In the genomic region with DNA sequence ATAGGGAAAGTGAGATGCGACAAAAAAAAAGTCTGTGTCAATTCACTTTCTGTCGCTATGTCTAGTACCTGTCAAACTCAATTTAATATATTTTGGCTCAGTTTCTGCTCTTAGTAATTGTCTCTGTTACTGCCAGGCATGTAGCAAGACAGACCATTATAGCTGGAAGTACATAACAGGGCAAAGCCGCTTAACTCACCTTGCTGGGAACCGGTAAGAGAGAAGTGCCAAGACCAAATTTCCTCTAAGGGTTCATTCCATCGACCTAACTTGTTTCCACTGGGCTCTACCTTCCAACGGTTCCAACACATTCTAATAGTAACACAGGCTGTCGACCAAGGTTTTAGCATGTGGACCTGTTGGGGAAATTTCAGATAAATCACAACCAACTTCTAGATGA, we compare ENCODE assay signal across 29 mouse cellular contexts.
"Had no signal": no experiment of that assay in that cellular context is flagged by ENCODE, and none has a peak within 500 bp of the region (broad histone marks: within the 10 kb centered on the region; RNA-seq: fewer than 3 reads in every experiment).

No protein-coding gene starts in this region.

- DNase-seq: cerebellum, adult 2 months; cerebellum, adult 8-10 months; cerebellum, adult 9-10 months; cerebellum, adult 9-11 months; cerebellum, postnatal 10 days; cerebellum, postnatal 14 days; cerebellum, postnatal 25 days; cerebellum, postnatal 36 days; embryo, embryonic 11 days; forebrain, postnatal 0 days; gastrocnemius, adult 2 months; gastrocnemius, postnatal 10 days; gastrocnemius, postnatal 14 days; gastrocnemius, postnatal 25 days; gastrocnemius, postnatal 36 days; heart, adult 18-20 months had no signal

- H3K9me3 ChIP-seq: embryonic facial prominence, embryonic 10.5 days; embryonic facial prominence, embryonic 12.5 days; embryonic facial prominence, embryonic 13.5 days; embryonic facial prominence, embryonic 15.5 days; forebrain, embryonic 10.5 days; forebrain, embryonic 12.5 days; forebrain, embryonic 13.5 days; forebrain, embryonic 15.5 days; heart, embryonic 10.5 days had no signal

- H3K4me2 ChIP-seq: embryonic facial prominence, embryonic 12.5 days; embryonic facial prominence, embryonic 13.5 days; embryonic facial prominence, embryonic 15.5 days; forebrain, embryonic 12.5 days; forebrain, embryonic 13.5 days; forebrain, embryonic 15.5 days; heart, embryonic 11.5 days had no signal

- H3K27me3 ChIP-seq: embryonic facial prominence, embryonic 12.5 days; embryonic facial prominence, embryonic 13.5 days; embryonic facial prominence, embryonic 15.5 days; forebrain, embryonic 12.5 days; forebrain, embryonic 15.5 days had no signal

- H3K36me3 ChIP-seq: embryonic facial prominence, embryonic 10.5 days; embryonic facial prominence, embryonic 12.5 days; embryonic facial prominence, embryonic 13.5 days; embryonic facial prominence, embryonic 15.5 days; forebrain, embryonic 10.5 days; forebrain, embryonic 12.5 days; forebrain, embryonic 15.5 days; heart, embryonic 10.5 days had no signal

- H3K4me3 ChIP-seq: embryonic facial prominence, embryonic 10.5 days; embryonic facial prominence, embryonic 12.5 days; embryonic facial prominence, embryonic 13.5 days; embryonic facial prominence, embryonic 15.5 days; erythroblast, embryonic 14.5 days; forebrain, embryonic 10.5 days; forebrain, embryonic 12.5 days; forebrain, embryonic 13.5 days; forebrain, embryonic 15.5 days; gastrocnemius, adult 2 months; heart, embryonic 10.5 days had no signal

- H3K27ac ChIP-seq: embryonic facial prominence, embryonic 10.5 days; embryonic facial prominence, embryonic 12.5 days; embryonic facial prominence, embryonic 13.5 days; embryonic facial prominence, embryonic 15.5 days; forebrain, embryonic 10.5 days; forebrain, embryonic 12.5 days; forebrain, embryonic 13.5 days; forebrain, embryonic 15.5 days; gastrocnemius, adult 2 months; heart, embryonic 10.5 days had no signal

- H3K9ac ChIP-seq: embryonic facial prominence, embryonic 12.5 days; embryonic facial prominence, embryonic 13.5 days; embryonic facial prominence, embryonic 15.5 days; forebrain, embryonic 12.5 days; forebrain, embryonic 13.5 days; forebrain, embryonic 15.5 days; forebrain, postnatal 0 days had no signal

- H3K4me1 ChIP-seq: embryonic facial prominence, embryonic 10.5 days; embryonic facial prominence, embryonic 12.5 days; embryonic facial prominence, embryonic 13.5 days; embryonic facial prominence, embryonic 15.5 days; forebrain, embryonic 12.5 days; forebrain, embryonic 13.5 days; forebrain, embryonic 15.5 days had no signal

- ATAC-seq: forebrain, embryonic 13.5 days; forebrain, embryonic 14.5 days; forebrain, embryonic 15.5 days; forebrain, embryonic 16.5 days; forebrain, postnatal 0 days had no signal
